Mouse (Mus musculus) ES-E14 (cell line): Measurements from ENCODE around the gene Rfx4. TPM values are rescaled to one million over a fixed set of nuclear protein-coding genes. Genes with fewer than 3 reads are reported as not detected.
A peak's percentile ranks its signal among the peaks of the same experiment; 100 is the strongest.

Source experiments
- DNase-seq: peaks from one replicate; pipeline ENCODE4 v3.0.0-alpha.2; 2013; ENCODE audit warnings: low read depth, low spot score
- H3K27ac ChIP-seq: 2 replicates; pipeline ENCODE4 v1.5.1; 2012; ENCODE audit warnings: low read depth, mild to moderate bottlenecking, low read length, moderate library complexity, mixed read lengths; ENCODE audit not compliant: poor library complexity, insufficient read depth, severe bottlenecking
- H3K36me3 ChIP-seq: 2 replicates; pipeline ENCODE4 v1.6.1; 2012; ENCODE audit warnings: mild to moderate bottlenecking, low read length, moderate library complexity, mixed read lengths; ENCODE audit not compliant: control insufficient read depth, poor library complexity, insufficient read depth, severe bottlenecking
- H3K4me1 ChIP-seq, 2 experiments: fragments of 150-350 bp in 1 of 2; sonication (generic) in 1 of 2; 2 replicates each; pipeline ENCODE4 v1.6.1; 2012; ENCODE audit warnings: low read length in 2 of 2, mild to moderate bottlenecking in 1 of 2, mixed read lengths in 1 of 2; ENCODE audit not compliant: control insufficient read depth in 2 of 2, insufficient read depth in 2 of 2, poor library complexity in 1 of 2
- H3K4me3 ChIP-seq, 2 experiments: fragments of 150-350 bp in 1 of 2; sonication (generic) in 1 of 2; 2 replicates each; pipeline ENCODE4 v1.5.1; 2012; ENCODE audit warnings: low read length in 2 of 2, low read depth in 1 of 2, mild to moderate bottlenecking in 1 of 2, mixed read lengths in 1 of 2; ENCODE audit not compliant: insufficient read depth in 1 of 2, poor library complexity in 1 of 2, severe bottlenecking in 1 of 2
- H3K9ac ChIP-seq: 2 replicates; pipeline ENCODE4 v1.6.1; 2012; ENCODE audit warnings: low read depth, mild to moderate bottlenecking, low read length, mixed read lengths; ENCODE audit not compliant: poor library complexity, insufficient read depth, severe bottlenecking
- H3K9me3 ChIP-seq: fragments of 150-350 bp; sonication (generic); 2 replicates; pipeline ENCODE4 v1.6.1; 2012; ENCODE audit warnings: low read depth, mild to moderate bottlenecking, low read length; ENCODE audit not compliant: control insufficient read depth, insufficient read depth
- CHD2 ChIP-seq: IDR thresholded peaks from 2 replicates; pipeline ENCODE4 v1.6.1; 2014; ENCODE audit warnings: mild to moderate bottlenecking, low read depth, low read length, inconsistent platforms
- HCFC1 ChIP-seq: IDR thresholded peaks from 2 replicates; pipeline ENCODE4 v1.6.1; 2012; ENCODE audit warnings: low read length, inconsistent platforms, borderline replicate concordance; ENCODE audit not compliant: insufficient read depth
- MAFK ChIP-seq: IDR thresholded peaks from 2 replicates; pipeline ENCODE4 v1.6.1; 2014; ENCODE audit warnings: mild to moderate bottlenecking, low read depth, low read length, inconsistent platforms; ENCODE audit not compliant: insufficient read depth
- ZC3H11A ChIP-seq: IDR thresholded peaks from 2 replicates; pipeline ENCODE4 v1.6.1; 2012; ENCODE audit warnings: low read depth, mild to moderate bottlenecking, inconsistent platforms, low read length, borderline replicate concordance
- ZNF384 ChIP-seq: IDR thresholded peaks from 2 replicates; pipeline ENCODE4 v1.6.1; 2012; ENCODE audit warnings: low read depth, low read length, inconsistent platforms
- in situ Hi-C, 2 experiments: fragments of 600-800 bp; cut with MboI; formaldehyde crosslinking; loops; one replicate each; pipeline ENCODE4 v1.15.1; 2025; ENCODE audit warnings: low sequenced_read_pairs in 2 of 2, inconsistent platforms in 1 of 2; ENCODE audit not compliant: unreplicated experiment in 2 of 2
- total RNA-seq: library from RNA; depleted of rRNA; stranded (reverse); fragments of 300-350 nt; gene quantifications from 2 replicates; pipeline ENCODE4 v1.2.3, GENCODE M21; 2012; rRNA removed

The Rfx4 gene
- 0.85 and 1.2 TPM in 2 replicates for total RNA-seq

- no peak within 1 kb of the TSS for H3K9ac ChIP-seq
- in situ Hi-C loops = no loop called here
- H3K9me3 ChIP-seq = no peaks in the 10 kb centered on the region
- TF ChIP-seq ZNF384 (no peak), HCFC1 (no peak), ZC3H11A (no peak), CHD2 (no peak), MAFK (no peak)
- no peak for DNase-seq
- H3K4me1 ChIP-seq = peaks cover 0 to 15% of the 10 kb centered on the region in 2 experiments; a peak in 2 of 4 replicates
- no peak within 1 kb of the TSS for H3K27ac ChIP-seq
- no peaks in the 10 kb centered on the region for H3K36me3 ChIP-seq
- H3K4me3 ChIP-seq = peak within 1 kb of the TSS; percentile 28 to 59
Measured at GRCm38 (mm10) chr10:84755786-84756203, at the start of gene Rfx4. Rfx4 (plus strand) TSS chr10:84756062.

DNA sequence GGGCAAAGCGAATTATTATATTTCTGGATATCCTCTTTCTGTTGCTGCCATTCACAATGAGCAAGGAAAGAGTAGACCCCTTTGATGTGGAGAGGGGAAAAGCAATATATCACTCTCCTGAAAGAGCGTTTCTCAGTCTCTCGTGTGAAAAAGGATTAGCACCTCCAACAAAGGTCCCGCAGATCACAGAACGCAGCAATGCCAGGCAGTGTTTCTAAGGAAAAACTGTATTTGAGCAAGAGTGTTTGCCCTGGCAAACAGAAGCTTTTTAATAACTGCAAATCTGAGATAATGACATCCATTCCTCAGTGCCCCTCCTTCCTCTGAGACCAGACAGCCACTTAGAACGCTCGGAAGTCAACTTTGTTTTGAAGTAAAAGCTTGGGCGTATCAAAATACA, 49.3 kb upstream of the Rfx4 start:
- TF ChIP-seq MAFK (no peak), ZNF384 (no peak), HCFC1 (no peak), CHD2 (no peak), ZC3H11A (no peak)
- Histone ChIP-seq H3K9ac (no peak overlapping the region), H3K27ac (no peak overlapping the region), H3K4me1 (peaks cover 3 to 11% of the 10 kb centered on the region in 2 experiments; a peak in 3 of 4 replicates), H3K36me3 (peaks cover 10% of the 10 kb centered on the region), H3K4me3 (no peak overlapping the region), H3K9me3 (no peaks in the 10 kb centered on the region)
- no peak for DNase-seq
- in situ Hi-C loops = no loop called here

- H3K4me3 ChIP-seq = no peak overlapping the region
- TF ChIP-seq HCFC1 = no peak
- TF ChIP-seq ZNF384 = no peak
- no peak for TF ChIP-seq ZC3H11A
- no peak for TF ChIP-seq CHD2
- TF ChIP-seq MAFK = no peak
- peaks cover 3 to 11% of the 10 kb centered on the region in 2 experiments; a peak in 3 of 4 replicates for H3K4me1 ChIP-seq
- H3K36me3 ChIP-seq = peaks cover 6% of the 10 kb centered on the region
- no peak overlapping the region for H3K27ac ChIP-seq
- no peaks in the 10 kb centered on the region for H3K9me3 ChIP-seq
- no peak for DNase-seq
- H3K9ac ChIP-seq = no peak overlapping the region
- in situ Hi-C loops = no loop called here
Measured at GRCm38 (mm10) chr10:84707226-84707625, 48.6 kb upstream of the Rfx4 start.

DNA sequence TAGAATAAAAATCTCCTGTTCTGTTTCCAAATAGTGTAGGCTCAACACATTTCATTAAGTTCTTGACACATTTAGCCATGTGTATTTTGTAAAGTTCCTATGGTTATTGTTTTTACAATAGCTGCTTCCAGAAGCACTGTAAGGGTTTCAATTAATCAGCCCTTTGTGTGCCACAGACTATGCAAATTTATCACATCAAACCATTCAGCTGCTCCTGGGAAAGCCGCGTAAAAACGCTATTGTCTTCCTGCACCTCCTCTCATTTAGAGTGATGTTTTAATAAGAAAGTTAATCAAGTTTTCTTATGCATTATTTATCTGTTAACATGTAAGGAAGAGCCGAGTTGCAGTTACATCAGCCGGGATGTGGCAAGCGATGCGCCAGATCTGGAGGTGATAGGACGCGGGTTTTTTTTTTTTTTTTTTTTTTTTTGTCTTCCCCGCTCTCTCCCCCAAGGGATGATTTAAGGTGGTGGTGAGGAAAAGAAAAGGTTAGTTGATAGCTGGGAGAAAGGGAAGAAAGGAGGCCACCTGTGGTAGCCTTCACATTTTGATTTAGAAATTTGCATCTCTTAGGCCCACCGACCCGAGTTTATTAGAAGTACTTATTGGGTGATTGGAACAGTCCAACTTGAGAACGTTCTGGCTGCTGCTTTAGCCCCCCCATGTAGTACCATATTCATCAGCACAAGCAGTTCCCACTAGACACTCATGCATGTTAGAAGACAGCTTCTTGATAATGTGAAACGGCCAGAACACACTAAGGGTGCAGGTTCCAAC, 47.9 kb upstream of the Rfx4 start:
- in situ Hi-C loops = no loop called here
- H3K27ac ChIP-seq = no peak overlapping the region; the same call in 1 of the 2 replicates
- peaks cover 6% of the 10 kb centered on the region for H3K36me3 ChIP-seq
- H3K4me3 ChIP-seq = no peak overlapping the region
- peak; percentile 77 for DNase-seq
- no peak overlapping the region for H3K9ac ChIP-seq
- no peak for TF ChIP-seq HCFC1
- peak; percentile 97 for TF ChIP-seq ZNF384
- H3K9me3 ChIP-seq = no peaks in the 10 kb centered on the region
- peaks cover 3 to 11% of the 10 kb centered on the region in 2 experiments; a peak in 3 of 4 replicates for H3K4me1 ChIP-seq

DNA sequence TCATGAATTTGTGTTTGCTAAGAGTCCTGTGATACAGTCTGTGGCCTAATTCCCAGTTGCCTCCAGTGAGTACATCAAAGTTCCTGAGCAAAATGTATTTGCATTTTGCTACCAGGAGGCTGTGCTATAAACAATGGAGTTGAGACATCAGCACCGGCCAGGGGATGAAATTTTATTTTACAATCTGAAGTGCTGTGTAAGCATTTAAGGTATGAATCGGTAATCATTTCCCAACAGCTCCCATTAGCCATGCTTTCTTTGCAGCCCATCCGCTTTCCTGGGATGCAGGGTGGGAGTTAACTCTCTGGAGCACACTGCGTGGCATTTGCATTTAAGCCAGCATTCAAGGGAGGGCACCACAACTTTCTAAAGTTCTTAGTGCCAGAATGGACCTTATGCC, 45.7 kb upstream of the Rfx4 start:
- in situ Hi-C loops = no loop called here
- Histone ChIP-seq H3K36me3 (peaks cover 23% of the 10 kb centered on the region), H3K4me3 (no peak overlapping the region), H3K9me3 (no peaks in the 10 kb centered on the region), H3K27ac (no peak overlapping the region), H3K4me1 (peaks cover 3 to 11% of the 10 kb centered on the region in 2 experiments; a peak in 3 of 4 replicates), H3K9ac (no peak overlapping the region)
- DNase-seq = no peak
- no peak for TF ChIP-seq HCFC1
- TF ChIP-seq MAFK = 0 out of 2 replicates have a peak, but pooled peaks have one; percentile 29
- TF ChIP-seq CHD2 = no peak
- TF ChIP-seq ZC3H11A = no peak
- TF ChIP-seq ZNF384 = no peak
